Mouse (Mus musculus) right cerebral cortex, postnatal 36 days (tissue): Measurements from ENCODE around the gene Iqschfp.

Experiments used
- DNase-seq, 2 experiments: peaks; one replicate each; pipeline ENCODE4 v3.0.0; 2022; ENCODE audit warnings: low spot score in 2 of 2, mixed read lengths in 1 of 2

The Iqschfp gene

DNA sequence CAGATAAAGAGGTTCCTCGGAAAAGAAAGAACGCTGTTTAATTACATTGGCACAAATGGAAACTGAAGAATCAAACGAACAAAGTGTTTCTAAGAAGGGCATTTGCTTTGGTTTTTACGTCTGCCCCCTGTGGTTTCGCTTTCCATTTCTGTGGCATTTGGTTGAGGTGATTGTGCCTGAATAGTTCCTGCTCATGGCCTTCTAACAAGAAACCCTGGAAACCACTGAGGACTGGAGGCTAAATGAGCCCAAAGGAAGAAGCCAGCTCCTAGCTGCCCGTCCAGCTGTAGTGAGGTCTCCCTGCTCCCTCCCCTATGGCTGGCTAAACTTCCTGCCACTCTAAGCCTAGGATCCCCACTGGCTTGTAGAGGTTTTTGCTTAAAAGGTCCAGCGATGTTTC lies 745.9 kb downstream of the Iqschfp start:
- DNase-seq, result no peak

- no peak for DNase-seq
Observed at GRCm38 (mm10) chr3:68638703-68639102, 746.7 kb downstream of the Iqschfp start.

GRCm38 (mm10) chr3:68642935-68643334 lies 750.9 kb downstream of the Iqschfp start:
- DNase-seq, result no peak

DNA sequence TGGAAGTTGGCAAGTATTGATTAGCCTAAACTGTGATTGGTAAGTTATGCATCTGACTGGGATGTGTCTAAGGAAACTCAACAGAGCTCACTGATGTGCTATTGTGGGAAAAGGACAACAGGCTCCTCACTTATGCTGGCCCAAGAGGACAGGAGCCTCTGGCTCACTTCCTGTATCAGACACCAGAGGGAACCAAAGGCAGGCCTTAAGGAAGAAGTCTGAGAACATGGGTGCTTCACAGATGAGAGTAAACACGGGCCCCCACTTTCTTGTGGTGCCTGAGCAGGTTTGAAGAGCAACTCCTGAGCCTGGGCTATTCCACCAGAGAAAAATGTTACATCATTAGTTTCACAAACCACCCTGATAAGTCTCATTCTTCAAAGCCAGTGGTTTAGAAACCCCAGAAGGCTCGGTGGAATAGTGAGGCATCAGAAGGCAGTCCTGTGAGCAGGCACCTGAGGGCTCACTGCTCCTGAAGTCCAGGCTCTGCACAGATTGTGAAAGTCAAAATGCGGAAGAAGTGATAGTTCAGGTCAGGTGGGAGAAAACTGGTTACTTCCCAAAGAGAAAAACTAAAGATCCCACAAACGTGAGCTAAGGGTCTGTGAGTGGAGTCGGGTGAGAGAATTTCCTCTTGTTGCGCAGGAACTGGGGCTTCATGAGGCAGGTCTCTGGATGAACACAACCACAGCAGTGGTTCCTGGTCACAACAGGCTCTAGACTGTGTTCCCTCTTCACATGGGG lies 754.5 kb downstream of the Iqschfp start:
- DNase-seq, result no peak

DNA sequence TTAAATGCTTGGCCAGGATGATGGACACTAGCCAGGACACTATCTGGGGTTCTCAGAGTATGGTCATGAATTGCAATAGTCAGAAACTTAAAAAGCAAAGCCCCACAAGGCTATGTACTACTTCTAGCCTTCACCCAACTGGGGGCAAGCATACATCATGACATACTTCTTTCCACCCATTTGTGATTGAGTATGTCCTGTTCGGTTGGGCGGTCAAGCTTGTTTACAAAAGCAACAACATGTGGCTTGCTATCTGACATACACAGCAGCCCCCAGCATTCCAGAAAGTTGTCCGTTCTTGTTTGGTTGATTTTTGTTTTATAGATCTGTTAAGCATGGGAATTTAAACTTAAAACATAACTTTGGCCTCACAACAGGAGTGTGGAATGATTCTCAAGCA lies 755.2 kb downstream of the Iqschfp start:
- DNase-seq, result no peak

DNA sequence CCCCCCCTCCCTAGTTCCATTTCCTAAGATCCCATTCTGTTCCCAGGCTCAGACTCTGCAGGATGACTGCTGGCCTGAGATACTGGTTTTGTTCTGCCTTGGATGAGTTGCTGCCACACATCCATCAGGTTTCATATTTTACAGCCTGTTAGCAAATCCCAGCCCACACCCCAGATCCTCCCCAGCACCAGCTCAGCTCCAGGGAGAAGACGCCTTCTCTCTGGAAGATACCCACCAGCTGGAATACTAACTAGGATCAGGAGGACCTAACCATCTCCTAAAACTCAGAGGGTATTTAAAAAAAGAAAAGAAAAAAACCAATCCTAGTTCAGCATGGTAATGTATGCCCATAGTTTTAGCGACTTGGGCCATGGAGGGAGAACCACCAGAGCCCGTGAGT lies 758.2 kb downstream of the Iqschfp start:
- no peak for DNase-seq

- DNase-seq, result no peak
Observed at GRCm38 (mm10) chr3:68656607-68657352, 764.7 kb downstream of the Iqschfp start.

GRCm38 (mm10) chr3:68657589-68658245 lies 765.7 kb downstream of the Iqschfp start:
- no peak for DNase-seq

DNA sequence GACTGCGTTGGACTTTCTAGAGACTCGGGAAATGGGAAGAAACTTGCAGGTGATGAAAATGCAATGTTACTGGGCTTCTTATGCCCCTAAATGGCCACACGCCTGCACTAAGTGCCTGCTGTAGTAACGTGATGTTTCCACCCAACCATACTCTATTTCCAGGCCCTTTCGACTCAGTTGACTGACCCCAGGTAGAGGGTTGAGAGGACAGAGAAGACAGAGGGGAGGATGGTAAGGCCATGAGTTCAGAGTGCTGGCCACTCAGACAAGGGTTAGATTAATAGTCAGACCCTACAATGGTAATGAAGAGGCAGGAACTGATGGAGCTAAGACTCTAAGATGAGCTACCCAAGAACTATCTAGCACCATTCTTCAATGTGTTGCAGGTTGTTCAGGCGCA lies 768.0 kb downstream of the Iqschfp start:
- no peak for DNase-seq

GRCm38 (mm10) chr3:68660538-68660937 lies 768.5 kb downstream of the Iqschfp start:
- DNase-seq, result no peak

DNA sequence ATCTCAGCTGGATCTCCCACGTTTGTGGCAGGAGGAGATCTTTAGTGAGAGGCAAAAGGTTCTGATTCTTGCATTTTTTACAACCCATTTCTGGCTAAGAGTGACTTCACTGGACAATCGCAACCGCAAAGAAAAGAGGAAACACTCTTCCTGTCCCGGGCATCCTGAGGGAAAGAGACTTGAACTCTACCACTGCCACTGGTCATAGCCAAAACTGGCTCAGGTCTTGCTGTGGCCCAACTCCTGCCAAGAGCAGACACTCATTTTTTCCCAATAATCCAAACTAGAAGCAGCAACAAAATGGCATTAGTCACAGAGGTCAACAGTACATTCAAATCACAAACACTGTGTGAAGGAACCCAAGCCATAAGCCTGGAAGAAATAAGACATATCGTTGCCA lies 770.4 kb downstream of the Iqschfp start:
- DNase-seq, result no peak

DNA sequence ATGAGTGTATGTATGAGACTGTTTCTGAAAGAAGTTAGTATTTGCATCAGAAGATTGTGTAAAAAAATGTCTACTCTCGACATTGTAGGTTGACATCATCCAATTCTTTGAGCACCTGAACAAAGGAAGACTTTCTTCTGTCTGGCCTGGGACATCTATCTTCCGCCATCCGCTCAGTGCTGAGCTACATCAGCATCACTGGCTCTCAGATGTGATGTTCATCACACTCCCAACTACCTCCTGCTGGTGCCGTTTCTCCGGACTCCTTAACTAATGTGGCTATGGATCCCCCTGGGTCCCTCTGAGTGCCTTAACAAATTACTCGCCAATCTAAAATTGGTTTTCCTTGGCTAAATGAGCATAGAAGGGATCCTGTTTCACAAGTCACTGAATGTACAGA lies 772.3 kb downstream of the Iqschfp start:
- no peak for DNase-seq

GRCm38 (mm10) chr3:68666377-68666776 lies 774.3 kb downstream of the Iqschfp start:
- DNase-seq, result no peak

DNA sequence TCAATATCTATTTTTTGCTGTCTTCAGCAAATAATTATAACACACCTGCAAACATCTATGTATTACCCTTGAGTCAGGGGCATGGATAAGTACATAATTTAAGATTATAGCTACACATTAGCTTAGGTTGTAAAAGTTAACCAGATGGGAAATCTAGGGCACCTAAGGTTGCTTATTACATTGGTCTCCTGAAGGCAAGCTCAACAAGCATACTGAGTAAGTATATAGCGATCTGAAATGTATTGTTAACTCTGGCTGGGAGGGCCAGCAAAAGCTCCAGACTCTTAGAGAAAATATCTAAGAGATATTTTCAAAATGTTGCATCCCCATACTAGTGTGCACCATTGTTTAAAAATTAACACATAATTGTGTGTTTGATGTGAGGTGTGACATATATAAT lies 775.8 kb downstream of the Iqschfp start:
- no peak for DNase-seq

DNA sequence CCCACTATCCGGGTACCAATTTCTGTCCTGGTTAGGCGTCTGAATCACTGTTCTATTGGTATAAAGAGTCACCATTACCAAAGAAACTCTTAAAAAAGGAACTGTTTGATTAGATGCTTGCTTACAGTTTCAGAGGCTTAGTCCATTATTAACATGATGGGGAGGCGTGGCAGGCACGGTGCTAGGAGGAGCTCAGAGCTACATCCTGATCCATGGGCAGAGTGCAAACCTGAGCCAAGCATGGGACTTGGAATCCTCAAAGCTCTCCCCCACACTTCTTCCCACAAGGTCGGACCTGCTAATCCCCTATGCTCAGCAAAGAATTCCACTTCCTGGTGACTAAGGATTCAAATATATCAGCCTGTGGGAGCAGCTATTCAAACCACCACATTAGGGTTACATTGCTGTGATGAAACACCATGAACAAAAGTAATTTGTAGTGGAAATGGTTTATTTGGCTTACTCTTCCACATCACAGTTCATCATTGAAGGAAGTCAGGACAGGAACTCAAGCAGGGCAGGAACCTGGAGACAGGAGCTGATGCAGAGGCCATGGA lies 777.5 kb downstream of the Iqschfp start:
- DNase-seq, result no peak

GRCm38 (mm10) chr3:68674721-68675120 lies 782.7 kb downstream of the Iqschfp start:
- no peak for DNase-seq

DNA sequence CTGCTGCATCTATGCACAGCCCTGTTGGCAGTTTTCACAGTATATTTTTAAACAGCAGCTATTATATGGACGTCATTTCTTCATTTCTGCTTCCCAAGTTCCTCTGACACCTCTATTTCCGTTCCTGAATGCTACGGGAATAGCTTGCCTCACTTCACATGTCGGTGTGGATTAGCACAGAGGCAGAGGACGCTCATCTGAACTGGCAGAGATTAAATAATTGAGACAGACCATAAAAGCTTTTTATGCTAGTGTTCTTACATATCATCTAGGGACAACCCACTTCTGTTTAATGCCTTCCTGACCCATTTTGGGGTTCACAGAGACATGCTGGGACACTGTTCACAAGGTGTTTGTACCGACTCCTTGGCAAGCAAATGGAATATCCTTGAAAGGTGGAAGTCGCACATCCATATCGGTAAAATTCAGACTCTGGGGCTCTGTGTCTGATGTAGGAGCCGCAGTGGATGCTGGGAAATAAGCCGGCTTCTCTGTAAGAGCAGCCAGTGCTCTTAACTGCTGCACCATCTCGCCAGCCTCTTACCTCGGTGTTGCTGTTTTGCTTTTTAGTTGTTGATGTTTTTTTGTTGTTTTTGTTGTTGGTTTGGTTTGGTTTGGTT lies 783.3 kb downstream of the Iqschfp start:
- peak in 1 of 2 experiments; percentile 69 for DNase-seq
